In genomic region chr4:125282154-125282973, GRCm38 (mm10) we compare ENCODE assay signal across 8 mouse cellular contexts.
DNase-seq lines count a peak whose midpoint lies in the region; ATAC-seq and TF ChIP-seq lines count a peak whose summit lies in the region.

No protein-coding gene starts in this region.

- no peak overlapping the region for H3K27ac ChIP-seq in ES-E14 (ENCODE audit: insufficient read depth, low read depth, low read length, poor library complexity, severe bottlenecking)
- no peak overlapping the region for H3K27ac ChIP-seq in forebrain, embryonic 10.5 days
- no peak overlapping the region for H3K27ac ChIP-seq in heart, embryonic 15.5 days
- H3K27ac ChIP-seq in liver, embryonic 12.5 days, result no peak overlapping the region

- no peaks in the 10 kb centered on the region for H3K36me3 ChIP-seq in ES-E14 (ENCODE audit: control insufficient read depth, insufficient read depth, low read length, poor library complexity, severe bottlenecking)
- H3K36me3 ChIP-seq in forebrain, embryonic 10.5 days (replicated peaks), result no peaks in the 10 kb centered on the region
- H3K36me3 ChIP-seq in heart, embryonic 15.5 days, result no peaks in the 10 kb centered on the region
- H3K36me3 ChIP-seq in liver, embryonic 12.5 days, result no peaks in the 10 kb centered on the region

- peaks cover 0 to 9% of the 10 kb centered on the region in 2 experiments; a peak in 2 of 4 replicates for H3K4me1 ChIP-seq in ES-E14 (ENCODE audit: control insufficient read depth in 2 of 2, insufficient read depth in 2 of 2, low read length in 2 of 2, poor library complexity in 1 of 2)
- peaks cover 16% of the 10 kb centered on the region for H3K4me1 ChIP-seq in forebrain, embryonic 10.5 days
- peaks cover 2% of the 10 kb centered on the region; the same call in 1 of the 2 replicates for H3K4me1 ChIP-seq in heart, embryonic 15.5 days (replicated peaks)
- no peaks in the 10 kb centered on the region for H3K4me1 ChIP-seq in liver, embryonic 12.5 days

- in situ Hi-C loops in ES-E14 (cut with MboI; ENCODE audit: low sequenced_read_pairs in 2 of 2, unreplicated experiment in 2 of 2), result no loop called here

- peaks cover 73% of the 10 kb centered on the region for H3K27me3 ChIP-seq in forebrain, embryonic 10.5 days (ENCODE audit: poor library complexity, severe bottlenecking)
- H3K27me3 ChIP-seq in heart, embryonic 15.5 days, result peaks cover 36% of the 10 kb centered on the region
- peaks cover 12% of the 10 kb centered on the region for H3K27me3 ChIP-seq in liver, embryonic 12.5 days (replicated peaks)

- H3K4me2 ChIP-seq in heart, embryonic 15.5 days, result no peak overlapping the region
- no peak overlapping the region for H3K4me2 ChIP-seq in liver, embryonic 12.5 days

- 13% methylated on average over 21 of the region's 21 CpGs for WGBS in forebrain, embryonic 10.5 days
- 10% methylated on average over 21 of the region's 21 CpGs for WGBS in heart, embryonic 15.5 days
- 13% methylated on average over 21 of the region's 21 CpGs for WGBS in liver, embryonic 12.5 days (ENCODE audit: insufficient replicate concordance)

- no peaks in the 10 kb centered on the region for H3K9me3 ChIP-seq in ES-E14 (ENCODE audit: control insufficient read depth, insufficient read depth, low read depth, low read length)
- H3K9me3 ChIP-seq in forebrain, embryonic 10.5 days, result no peaks in the 10 kb centered on the region
- no peaks in the 10 kb centered on the region for H3K9me3 ChIP-seq in heart, embryonic 15.5 days (replicated peaks)
- no peaks in the 10 kb centered on the region for H3K9me3 ChIP-seq in liver, embryonic 12.5 days (replicated peaks)

- peak overlapping the region in 1 of 2 experiments; percentile 21; a peak in 2 of 4 replicates for H3K4me3 ChIP-seq in ES-E14 (ENCODE audit: insufficient read depth in 1 of 2, low read depth in 1 of 2, low read length in 2 of 2, poor library complexity in 1 of 2, severe bottlenecking in 1 of 2)
- H3K4me3 ChIP-seq in forebrain, embryonic 10.5 days, result peak overlapping the region; percentile 37
- H3K4me3 ChIP-seq in heart, embryonic 15.5 days, result no peak overlapping the region
- no peak overlapping the region for H3K4me3 ChIP-seq in liver, embryonic 12.5 days

- DNase-seq in ES-E14 (ENCODE audit: low read depth, low spot score), result peak; percentile 54
- DNase-seq in brain, adult 2 months (ENCODE audit: low read depth, low spot score), result peak; percentile 86
- DNase-seq in forebrain, embryonic 10.5 days (ENCODE audit: extremely low spot score, low spot score), result peak; percentile 73
- peak; percentile 69 for DNase-seq in layer of hippocampus, adult 11-12 months (ENCODE audit: low spot score)
- DNase-seq in right cerebral cortex, postnatal 4 days, result peak; percentile 71

- H3K9ac ChIP-seq in ES-E14 (ENCODE audit: insufficient read depth, low read depth, low read length, poor library complexity, severe bottlenecking), result no peak overlapping the region
- no peak overlapping the region for H3K9ac ChIP-seq in heart, embryonic 15.5 days
- H3K9ac ChIP-seq in liver, embryonic 12.5 days, result no peak overlapping the region

- 0 out of 2 replicates have a peak, but pooled peaks have one; percentile 21 for ATAC-seq in heart, embryonic 15.5 days (replicated peaks; ENCODE audit: insufficient number of reproducible peaks, insufficient read depth, low FRiP score, low read depth)
- 0 out of 2 replicates have a peak, but pooled peaks have one; percentile 24 for ATAC-seq in liver, embryonic 12.5 days
- ATAC-seq in megakaryocyte-erythroid progenitor cell, adult 5-6 weeks (replicated peaks; ENCODE audit: low FRiP score, low TSS enrichment, poor library complexity, severe bottlenecking), result no peak

TF ChIP-seq in ES-E14, 5 proteins besides CTCF, POLR2A, EP300 and RAD21:
- peak; percentile 62; the same call in 1 of the 2 replicates for TF ChIP-seq CHD2 (IDR thresholded peaks at IDR 0.05; ENCODE audit: low read depth, low read length)
- TF ChIP-seq HCFC1 (IDR thresholded peaks at IDR 0.05; ENCODE audit: borderline replicate concordance, insufficient read depth, low read length), result no peak
